Mouse (Mus musculus): ENCODE data around the gene Dst. TPM values are rescaled to one million over a fixed set of nuclear protein-coding genes. Genes with fewer than 3 reads are reported as not detected.

Dst gene
- total and polyA plus RNA-seq, 2 experiments from 2014 or later = 31.7 to 155 TPM

DNA sequence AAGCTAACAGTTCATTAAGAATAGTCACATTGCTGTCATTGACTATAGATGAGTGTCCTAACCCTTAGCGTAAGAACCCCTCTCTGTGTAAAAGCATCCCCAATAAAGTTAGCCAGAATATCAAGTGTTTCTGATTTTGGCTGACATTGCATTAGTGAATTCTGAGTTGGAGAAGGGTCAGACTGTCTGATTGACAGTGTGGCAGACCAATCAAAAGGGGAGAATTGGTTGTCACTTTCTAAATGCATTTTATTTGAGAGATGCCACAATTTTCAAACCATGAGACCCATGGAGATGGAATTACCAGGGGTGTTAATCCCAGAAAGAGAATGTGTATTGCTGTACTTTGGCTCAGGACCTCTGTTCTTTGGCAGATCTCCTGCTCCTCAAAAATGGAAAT lies 125.5 kb downstream of the Dst start:
- ATAC-seq (ENCODE audit: low FRiP score) = no peak
- no peak for TF ChIP-seq CTCF (IDR thresholded peaks at IDR 0.05)

DNA sequence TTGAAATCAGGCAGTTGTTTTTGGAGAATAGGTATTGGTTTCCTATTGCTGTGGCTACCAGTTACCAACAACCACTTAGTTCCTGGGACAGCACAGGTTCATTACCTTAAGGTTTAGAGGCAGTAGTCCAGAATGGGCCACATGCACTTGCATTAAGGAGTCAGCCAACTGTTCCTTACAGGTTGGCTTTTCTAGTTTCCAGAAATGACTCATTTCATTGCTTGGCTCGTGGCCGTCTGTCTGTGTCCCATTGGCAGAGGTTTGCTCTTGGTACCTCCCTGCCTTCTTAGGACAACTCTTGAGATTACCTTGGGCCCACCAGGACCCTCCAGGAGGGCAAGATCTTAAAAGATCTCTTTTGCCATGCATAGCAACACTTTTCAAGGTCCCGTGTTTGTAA lies 125.9 kb downstream of the Dst start:
- Histone ChIP-seq H3K27ac (ENCODE audit: low read depth, low read length) (no peak overlapping the region), H3K4me2 (ENCODE audit: low read depth, low read length, poor library complexity, severe bottlenecking) (no peak overlapping the region), H3K9me3 (ENCODE audit: low read length) (no peaks in the 10 kb centered on the region), H3K9ac (replicated peaks; ENCODE audit: low read length, poor library complexity, severe bottlenecking) (no peak overlapping the region), H3K27me3 (ENCODE audit: insufficient read depth, low read length) (no peaks in the 10 kb centered on the region), H3K4me3 (ENCODE audit: low read depth, low read length) (no peak overlapping the region), H3K4me1 (ENCODE audit: insufficient read depth, low read length) (no peaks in the 10 kb centered on the region), H3K36me3 (ENCODE audit: insufficient read depth, low read length) (no peaks in the 10 kb centered on the region)
- 83% methylated on average over 3 of the region's 3 CpGs for WGBS
- no peak for TF ChIP-seq CTCF (IDR thresholded peaks at IDR 0.05)
- ATAC-seq (ENCODE audit: low FRiP score) = no peak
- DNase-seq (ENCODE audit: low spot score) = no peak

More for the DNA sequence above, 125.5 kb downstream of the Dst start:
- Histone ChIP-seq H3K9ac (replicated peaks; ENCODE audit: low read length, poor library complexity, severe bottlenecking) (no peak overlapping the region), H3K4me3 (ENCODE audit: low read depth, low read length) (no peak overlapping the region), H3K27ac (ENCODE audit: low read depth, low read length) (no peak overlapping the region), H3K4me2 (ENCODE audit: low read depth, low read length, poor library complexity, severe bottlenecking) (no peak overlapping the region), H3K9me3 (ENCODE audit: low read length) (no peaks in the 10 kb centered on the region), H3K36me3 (ENCODE audit: insufficient read depth, low read length) (no peaks in the 10 kb centered on the region), H3K4me1 (ENCODE audit: insufficient read depth, low read length) (no peaks in the 10 kb centered on the region), H3K27me3 (ENCODE audit: insufficient read depth, low read length) (no peaks in the 10 kb centered on the region)
- WGBS = 94% methylated on average over 1 of the region's 1 CpGs
- DNase-seq (ENCODE audit: low spot score) = no peak

DNA sequence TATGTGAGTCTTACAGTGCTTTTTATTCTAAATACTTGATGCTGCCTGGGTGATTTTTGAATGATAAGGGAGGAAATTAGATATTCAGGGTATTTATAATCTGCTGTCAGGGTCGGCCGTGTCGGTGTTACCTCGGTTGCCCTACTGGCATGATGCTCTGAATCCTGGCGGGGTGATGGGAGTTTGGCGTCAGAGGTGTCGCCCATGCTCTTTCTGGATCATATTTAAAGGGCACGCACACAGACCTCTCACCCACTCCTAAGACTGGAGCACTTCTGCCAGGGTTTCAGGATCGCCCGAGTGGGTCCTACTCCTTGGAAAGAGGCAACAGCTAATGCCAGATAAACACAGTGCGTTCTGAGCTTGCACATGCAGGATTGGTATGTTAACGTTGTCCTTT lies 128.1 kb downstream of the Dst start:
- no peaks in the 10 kb centered on the region for H3K27me3 ChIP-seq (ENCODE audit: insufficient read depth, low read length)
- no peaks in the 10 kb centered on the region for H3K9me3 ChIP-seq (ENCODE audit: low read length)
- no peak for ATAC-seq (ENCODE audit: low FRiP score)
- DNase-seq (ENCODE audit: low spot score) = no peak
- no peak overlapping the region for H3K4me3 ChIP-seq (ENCODE audit: low read depth, low read length)
- WGBS = 92% methylated on average over 12 of the region's 12 CpGs
- no peak overlapping the region for H3K9ac ChIP-seq (replicated peaks; ENCODE audit: low read length, poor library complexity, severe bottlenecking)
- H3K36me3 ChIP-seq (ENCODE audit: insufficient read depth, low read length) = no peaks in the 10 kb centered on the region
- no peaks in the 10 kb centered on the region for H3K4me1 ChIP-seq (ENCODE audit: insufficient read depth, low read length)
- H3K27ac ChIP-seq (ENCODE audit: low read depth, low read length) = no peak overlapping the region
- H3K4me2 ChIP-seq (ENCODE audit: low read depth, low read length, poor library complexity, severe bottlenecking) = no peak overlapping the region
- TF ChIP-seq CTCF (IDR thresholded peaks at IDR 0.05) = no peak

DNA sequence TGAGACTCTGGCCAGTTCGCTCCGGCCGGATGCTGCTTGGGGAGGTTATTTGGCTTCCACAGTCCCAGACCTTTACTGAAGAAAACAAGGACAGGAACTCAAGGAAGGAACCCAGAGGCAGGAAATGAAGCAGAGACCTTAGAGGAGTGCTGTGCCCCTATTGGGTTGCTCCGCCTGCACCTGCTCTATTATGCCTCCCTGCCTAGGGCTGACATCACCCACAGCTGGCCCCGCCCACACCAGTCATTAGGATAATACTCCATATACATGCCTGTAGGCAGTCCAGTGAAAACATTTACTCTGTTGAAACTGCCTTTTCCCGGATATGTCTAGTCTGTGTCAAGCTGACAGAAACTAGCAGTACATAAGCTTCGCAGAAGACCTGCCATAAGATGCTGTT lies 130.5 kb downstream of the Dst start:
- no peaks in the 10 kb centered on the region for H3K9me3 ChIP-seq (ENCODE audit: low read length)
- no peak for TF ChIP-seq CTCF (IDR thresholded peaks at IDR 0.05)

DNA sequence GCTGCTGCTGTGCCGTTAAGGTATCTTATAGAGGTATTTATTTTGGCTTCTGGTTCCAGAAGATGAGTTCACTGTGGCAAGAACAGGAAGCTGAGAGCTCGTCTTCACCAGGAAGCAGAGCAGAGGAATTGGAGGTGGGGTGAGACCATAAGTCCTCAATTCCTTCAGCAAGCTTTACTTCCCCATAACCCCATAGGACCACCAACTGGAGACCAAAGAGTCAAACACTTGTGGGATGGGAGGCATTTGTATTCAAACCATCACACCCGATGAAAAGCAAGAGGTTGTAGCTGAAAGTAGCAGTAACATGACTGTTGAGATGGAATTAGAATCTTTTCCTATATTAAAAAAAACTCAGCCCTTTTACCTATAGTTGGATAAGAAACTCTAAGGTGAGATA lies 132.0 kb downstream of the Dst start:
- no peaks in the 10 kb centered on the region for H3K9me3 ChIP-seq (ENCODE audit: low read length)
- no peaks in the 10 kb centered on the region for H3K36me3 ChIP-seq (ENCODE audit: insufficient read depth, low read length)
- no peak overlapping the region for H3K4me3 ChIP-seq (ENCODE audit: low read depth, low read length)
- H3K9ac ChIP-seq (replicated peaks; ENCODE audit: low read length, poor library complexity, severe bottlenecking) = no peak overlapping the region
- H3K27ac ChIP-seq (ENCODE audit: low read depth, low read length) = no peak overlapping the region
- DNase-seq (ENCODE audit: low spot score) (no peak), ATAC-seq (ENCODE audit: low FRiP score) (no peak)
- H3K4me2 ChIP-seq (ENCODE audit: low read depth, low read length, poor library complexity, severe bottlenecking) = no peak overlapping the region
- H3K27me3 ChIP-seq (ENCODE audit: insufficient read depth, low read length) = no peaks in the 10 kb centered on the region
- no peak for TF ChIP-seq CTCF (IDR thresholded peaks at IDR 0.05)
- WGBS = 75% methylated on average over 3 of the region's 3 CpGs
- H3K4me1 ChIP-seq (ENCODE audit: insufficient read depth, low read length) = no peaks in the 10 kb centered on the region

More for the DNA sequence above, 130.5 kb downstream of the Dst start:
- Histone ChIP-seq H3K4me2 (ENCODE audit: low read depth, low read length, poor library complexity, severe bottlenecking) (no peak overlapping the region), H3K27ac (ENCODE audit: low read depth, low read length) (no peak overlapping the region), H3K27me3 (ENCODE audit: insufficient read depth, low read length) (no peaks in the 10 kb centered on the region), H3K9ac (replicated peaks; ENCODE audit: low read length, poor library complexity, severe bottlenecking) (no peak overlapping the region), H3K4me1 (ENCODE audit: insufficient read depth, low read length) (no peaks in the 10 kb centered on the region), H3K4me3 (ENCODE audit: low read depth, low read length) (no peak overlapping the region), H3K36me3 (ENCODE audit: insufficient read depth, low read length) (no peaks in the 10 kb centered on the region)
- 90% methylated on average over 7 of the region's 7 CpGs for WGBS
- ATAC-seq (ENCODE audit: low FRiP score) = no peak
- no peak for DNase-seq (ENCODE audit: low spot score)

DNA sequence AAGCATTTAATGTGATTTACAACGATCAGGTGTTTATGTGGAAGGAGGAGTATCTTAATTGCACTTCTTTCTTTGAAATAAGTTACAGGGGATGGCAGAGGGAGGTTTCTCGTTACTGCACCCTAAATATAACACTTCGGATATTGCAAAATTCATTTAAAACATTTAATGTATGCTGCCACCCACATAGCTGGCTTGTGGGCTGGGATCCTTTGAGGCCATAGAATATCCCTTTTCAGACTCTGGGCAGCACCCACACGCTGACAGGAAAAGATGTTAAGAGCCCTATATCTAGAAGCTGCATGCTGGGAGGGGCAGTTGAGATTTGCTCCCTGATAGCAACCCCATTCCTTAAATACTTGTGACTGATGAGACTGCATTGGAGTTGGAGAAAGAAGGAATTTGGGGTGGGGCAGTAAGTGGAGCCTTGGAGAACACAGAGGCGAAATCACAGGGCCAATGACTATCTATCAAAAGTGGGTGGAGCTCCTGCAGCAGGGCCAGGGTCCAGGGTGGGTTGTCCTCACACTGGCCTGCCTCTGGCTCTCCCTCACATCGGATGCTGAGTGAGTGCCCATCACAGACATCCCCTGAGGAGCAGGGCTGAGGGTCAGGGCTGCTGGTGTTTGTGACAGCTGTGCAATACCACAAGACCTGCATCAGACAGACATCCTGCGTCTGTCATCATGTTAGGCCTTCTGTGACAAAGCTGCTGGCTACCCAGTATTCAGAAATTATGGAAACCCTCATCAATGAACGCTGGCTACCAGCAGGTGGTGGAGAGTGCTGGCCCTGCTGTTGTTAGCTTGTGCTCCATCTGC lies 133.1 kb downstream of the Dst start:
- 55% methylated on average over 8 of the region's 8 CpGs for WGBS
- ATAC-seq (ENCODE audit: low FRiP score) (no peak), DNase-seq (ENCODE audit: low spot score) (no peak)
- Histone ChIP-seq H3K4me1 (ENCODE audit: insufficient read depth, low read length) (no peaks in the 10 kb centered on the region), H3K27me3 (ENCODE audit: insufficient read depth, low read length) (no peaks in the 10 kb centered on the region), H3K4me2 (ENCODE audit: low read depth, low read length, poor library complexity, severe bottlenecking) (no peak overlapping the region), H3K4me3 (ENCODE audit: low read depth, low read length) (no peak overlapping the region), H3K9ac (replicated peaks; ENCODE audit: low read length, poor library complexity, severe bottlenecking) (no peak overlapping the region), H3K27ac (ENCODE audit: low read depth, low read length) (no peak overlapping the region), H3K9me3 (ENCODE audit: low read length) (no peaks in the 10 kb centered on the region), H3K36me3 (ENCODE audit: insufficient read depth, low read length) (no peaks in the 10 kb centered on the region)
- no peak for TF ChIP-seq CTCF (IDR thresholded peaks at IDR 0.05)

All from midbrain, postnatal 0 days (tissue).